Mouse (Mus musculus) layer of hippocampus, adult 2 months (tissue): ENCODE results near the gene Myh10. TPM values are rescaled to one million over a fixed set of nuclear protein-coding genes. Genes with fewer than 3 reads are reported as not detected.

ENCODE experiments used
- DNase-seq, 2 experiments: peaks; one replicate each; pipeline ENCODE4 v3.0.0; 2022; ENCODE audit warnings: low spot score in 2 of 2
- H3K27ac ChIP-seq: fragments of 200-600 bp; 2 replicates; pipeline ENCODE4 v1.8.1; 2022
- H3K4me3 ChIP-seq: fragments of 200-600 bp; 2 replicates; pipeline ENCODE4 v1.8.1; 2022; ENCODE audit warnings: mild to moderate bottlenecking
- CTCF ChIP-seq: fragments of 200-600 bp; conservative IDR thresholded peaks from 2 replicates; pipeline ENCODE4 v1.8.1; 2022; ENCODE audit warnings: antibody characterized with exemption, mild to moderate bottlenecking, moderate library complexity
- total RNA-seq, 2 experiments: library from RNA; stranded (reverse); gene quantifications; 2 replicates each; pipeline ENCODE4 v1.2.3; 2021

The Myh10 gene
- total RNA-seq, 2 experiments from 2014 or later = 139 to 147 TPM

- Histone ChIP-seq H3K4me3 (no peak overlapping the region), H3K27ac (no peak overlapping the region)
- no peak for DNase-seq
- no peak for TF ChIP-seq CTCF
Observed at GRCm38 (mm10) chr11:68674643-68675042, 16.7 kb upstream of the Myh10 start.

DNA sequence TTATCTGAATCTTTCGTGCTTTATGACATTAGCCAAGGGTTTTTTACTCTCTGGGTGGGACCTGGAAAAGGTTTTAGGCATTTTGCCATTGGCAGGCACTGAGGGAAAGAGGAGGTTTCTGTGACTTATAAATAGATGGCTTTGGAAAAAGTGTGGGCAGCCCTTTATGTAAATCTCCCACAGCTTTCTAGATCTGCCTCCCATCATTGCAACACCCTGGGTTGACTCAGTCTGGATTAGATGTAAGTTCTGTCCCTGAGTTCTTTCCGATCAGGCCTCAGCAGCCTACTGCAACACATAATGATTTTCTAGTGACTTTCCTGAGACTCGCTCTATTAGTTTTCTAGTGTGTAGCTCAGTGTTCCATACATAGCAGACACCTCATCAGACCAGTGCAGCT lies 16.1 kb upstream of the Myh10 start:
- TF ChIP-seq CTCF = no peak
- Histone ChIP-seq H3K4me3 (no peak overlapping the region), H3K27ac (no peak overlapping the region)
- DNase-seq = peak in 1 of 2 experiments; percentile 26

DNA sequence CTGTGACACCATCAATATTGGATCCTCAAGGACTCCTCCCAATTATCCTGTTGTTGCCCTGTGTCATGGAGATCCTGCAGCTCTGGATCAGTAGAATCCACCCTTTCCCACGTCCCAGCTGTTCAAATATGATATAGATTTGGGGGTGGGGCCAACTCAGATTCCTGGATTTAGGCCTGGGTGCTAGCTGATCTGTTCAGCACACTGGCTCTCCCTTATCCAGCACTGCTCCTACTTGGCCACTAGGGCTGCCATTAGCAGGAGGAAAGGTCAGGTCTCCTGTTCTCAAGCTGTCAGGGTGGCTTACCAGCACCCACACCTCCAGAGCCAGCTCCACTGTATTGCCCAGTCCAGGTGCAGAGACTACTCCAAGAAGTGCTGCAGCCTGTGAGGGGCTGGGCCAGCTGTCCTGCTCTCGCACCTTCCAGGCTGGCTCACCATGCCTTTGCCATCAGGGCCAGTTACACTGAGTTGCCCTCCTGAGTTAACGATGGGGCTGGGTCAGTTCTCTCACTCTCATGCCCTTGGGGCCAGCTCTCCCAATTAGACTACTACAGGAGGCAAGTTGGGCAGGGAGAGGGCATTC lies 10.0 kb upstream of the Myh10 start:
- TF ChIP-seq CTCF = peak; percentile 50
- H3K27ac ChIP-seq = no peak overlapping the region
- DNase-seq = no peak
- no peak overlapping the region for H3K4me3 ChIP-seq

- no peak for DNase-seq
- TF ChIP-seq CTCF = no peak
- Histone ChIP-seq H3K4me3 (no peak overlapping the region), H3K27ac (no peak overlapping the region)
Observed at GRCm38 (mm10) chr11:68682136-68682806, 9.1 kb upstream of the Myh10 start.

- DNase-seq = no peak
- TF ChIP-seq CTCF = no peak
- H3K4me3 ChIP-seq = no peak overlapping the region
- H3K27ac ChIP-seq = no peak overlapping the region
Observed at GRCm38 (mm10) chr11:68686001-68686400, 5.4 kb upstream of the Myh10 start.

DNA sequence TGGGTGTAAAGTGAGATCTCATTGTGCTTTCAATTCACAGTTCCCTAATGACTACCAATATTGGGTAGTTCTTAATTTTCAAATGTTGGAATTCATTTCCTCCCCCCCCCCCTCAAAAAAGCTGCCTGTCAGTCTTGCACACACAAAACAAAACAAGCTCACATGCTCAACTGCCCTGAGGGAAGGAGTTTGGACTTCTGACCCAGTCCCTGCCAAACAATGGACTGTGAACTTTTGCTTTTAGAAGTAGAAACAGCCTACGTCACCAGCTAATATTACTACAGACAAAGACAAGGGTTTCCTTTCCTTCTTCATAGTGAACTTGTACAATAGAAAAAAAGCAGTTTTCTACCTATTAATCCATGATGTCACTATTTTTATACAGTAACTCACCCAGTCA lies 2.1 kb upstream of the Myh10 start:
- Histone ChIP-seq H3K27ac (no peak overlapping the region), H3K4me3 (no peak overlapping the region)
- no peak for TF ChIP-seq CTCF
- DNase-seq = no peak

GRCm38 (mm10) chr11:68690465-68690864 lies 894 bp upstream of the Myh10 start:
- Histone ChIP-seq H3K27ac (no peak overlapping the region), H3K4me3 (no peak overlapping the region)
- DNase-seq = no peak
- TF ChIP-seq CTCF = no peak

GRCm38 (mm10) chr11:68692010-68692692 lies 792 bp downstream of the Myh10 start:
- peak overlapping the region; percentile 95 for H3K27ac ChIP-seq
- H3K4me3 ChIP-seq = peak overlapping the region; percentile 96
- DNase-seq = peak in 1 of 2 experiments; percentile 8
- TF ChIP-seq CTCF = peak; percentile 59

DNA sequence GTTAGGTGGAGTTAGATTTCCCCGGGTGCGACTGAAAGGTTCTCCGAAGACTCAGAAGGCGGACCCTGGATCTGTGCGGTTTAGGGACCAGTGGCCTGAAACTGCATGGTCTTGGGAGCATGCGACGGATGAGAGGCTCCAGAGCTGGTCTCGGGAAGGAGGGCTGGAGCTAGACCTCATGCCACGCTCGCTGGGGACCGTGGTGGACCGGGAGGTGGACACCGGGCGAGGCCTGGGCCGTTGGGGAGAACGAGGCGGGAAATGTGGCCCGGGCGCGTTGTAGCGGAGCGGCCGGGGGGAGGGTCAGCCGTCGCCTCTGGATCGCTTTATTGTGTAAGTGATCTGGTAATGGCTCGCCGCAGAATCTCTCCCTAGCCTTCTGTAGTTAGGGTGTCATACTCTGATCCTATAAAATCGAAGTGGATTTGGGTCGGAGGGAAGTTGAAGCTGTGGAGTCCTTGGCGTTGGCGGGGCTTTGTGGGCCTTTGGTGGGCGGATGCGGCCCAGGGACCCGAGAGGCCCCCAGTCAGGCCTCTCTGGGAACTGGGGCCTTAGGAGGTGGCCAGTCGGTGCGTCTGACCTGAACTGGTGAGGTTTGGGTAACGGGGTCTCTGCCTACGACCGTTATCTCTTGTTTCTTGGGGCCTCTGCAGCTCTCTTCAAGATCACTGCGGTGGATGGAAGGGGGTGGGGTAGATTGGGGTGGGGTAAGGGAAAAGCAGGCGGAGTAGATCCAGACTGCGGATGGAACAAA lies 1.5 kb downstream of the Myh10 start:
- H3K4me3 ChIP-seq = peak overlapping the region; percentile 96
- no peak for TF ChIP-seq CTCF
- peak in 1 of 2 experiments; percentile 31 for DNase-seq
- H3K27ac ChIP-seq = peak overlapping the region; percentile 95

DNA sequence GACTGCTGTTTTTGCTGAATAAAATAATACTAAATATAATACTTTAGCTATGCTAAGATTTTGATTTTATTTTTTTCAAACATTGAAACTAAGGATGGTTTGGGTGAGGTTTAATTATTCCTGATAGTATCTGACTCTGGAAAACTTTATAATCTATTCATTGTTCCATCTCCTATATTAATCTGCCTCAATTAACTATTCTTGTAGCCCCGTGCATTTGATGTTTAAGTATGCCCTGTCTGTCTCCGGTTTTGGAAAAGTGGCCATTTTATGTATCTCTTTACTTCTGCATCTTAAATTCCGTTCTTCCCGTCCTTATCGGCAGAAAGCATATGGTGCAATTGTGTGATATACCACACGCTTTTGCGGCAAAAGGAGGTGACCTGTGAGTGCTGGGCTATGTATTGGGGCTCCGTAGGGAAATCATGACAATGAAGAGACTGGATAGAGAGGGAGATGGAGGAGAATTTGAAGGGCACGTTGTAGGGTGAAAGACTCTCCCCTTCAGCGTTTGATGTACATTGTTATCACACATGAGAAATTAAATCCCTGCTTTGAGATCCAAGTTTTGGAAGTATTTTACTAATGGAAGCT lies 2.2 kb downstream of the Myh10 start:
- no peak for TF ChIP-seq CTCF
- Histone ChIP-seq H3K4me3 (peak overlapping the region; percentile 96), H3K27ac (peak overlapping the region; percentile 95)
- no peak for DNase-seq

- no peak for TF ChIP-seq CTCF
- no peak overlapping the region for H3K4me3 ChIP-seq
- DNase-seq = no peak
- H3K27ac ChIP-seq = no peak overlapping the region
Observed at GRCm38 (mm10) chr11:68702370-68702769, 11.0 kb downstream of the Myh10 start.

DNA sequence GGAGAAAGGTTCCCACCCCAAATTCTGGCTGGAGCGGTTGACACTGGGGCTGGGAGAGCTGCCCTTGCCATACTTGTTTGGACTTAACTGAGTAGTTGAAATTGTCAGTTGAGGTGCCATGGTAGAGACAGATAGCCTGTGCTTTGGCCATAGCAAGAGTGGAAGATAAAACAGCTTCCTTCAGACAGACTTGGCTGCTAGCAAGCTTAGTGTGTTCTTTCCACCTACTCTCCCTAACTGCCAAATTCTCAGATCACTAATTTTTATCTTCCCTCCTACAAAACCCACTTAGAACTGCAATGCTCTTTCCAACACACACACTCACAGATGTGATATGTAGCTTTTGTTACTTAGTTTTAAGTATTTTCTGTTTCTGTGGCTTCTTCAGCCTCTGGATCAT lies 12.0 kb downstream of the Myh10 start:
- H3K27ac ChIP-seq = no peak overlapping the region
- no peak overlapping the region for H3K4me3 ChIP-seq
- TF ChIP-seq CTCF = no peak
- DNase-seq = peak in 1 of 2 experiments; percentile 10

- Histone ChIP-seq H3K4me3 (no peak overlapping the region), H3K27ac (no peak overlapping the region)
- no peak for TF ChIP-seq CTCF
- DNase-seq = no peak
Observed at GRCm38 (mm10) chr11:68704258-68704657, 12.9 kb downstream of the Myh10 start.
